Mouse (Mus musculus): Measurements from ENCODE around the gene Rab3a. TPM values are rescaled to one million over a fixed set of nuclear protein-coding genes. Genes with fewer than 3 reads are reported as not detected.

The Rab3a gene
- 10 to 100 TPM; 52.4 to 60.4 TPM for total RNA-seq (2021)
- long read RNA-seq, experiment 1, transcript Rab3a-201 (5 exons, 1,363 nt): major isoform, 10 of 25 reads
- long read RNA-seq, experiment 1, partial matches to known transcripts: 2 of 25 reads
- long read RNA-seq, experiment 1, other reads (novel, unspliced or antisense): 10 of 25 reads
- long read RNA-seq, experiment 2, transcript Rab3a-201 (5 exons, 1,363 nt): major isoform, 16 of 40 reads
- long read RNA-seq, experiment 2, partial matches to known transcripts: 11 of 40 reads
- long read RNA-seq, experiment 2, other reads (novel, unspliced or antisense): 13 of 40 reads

DNA sequence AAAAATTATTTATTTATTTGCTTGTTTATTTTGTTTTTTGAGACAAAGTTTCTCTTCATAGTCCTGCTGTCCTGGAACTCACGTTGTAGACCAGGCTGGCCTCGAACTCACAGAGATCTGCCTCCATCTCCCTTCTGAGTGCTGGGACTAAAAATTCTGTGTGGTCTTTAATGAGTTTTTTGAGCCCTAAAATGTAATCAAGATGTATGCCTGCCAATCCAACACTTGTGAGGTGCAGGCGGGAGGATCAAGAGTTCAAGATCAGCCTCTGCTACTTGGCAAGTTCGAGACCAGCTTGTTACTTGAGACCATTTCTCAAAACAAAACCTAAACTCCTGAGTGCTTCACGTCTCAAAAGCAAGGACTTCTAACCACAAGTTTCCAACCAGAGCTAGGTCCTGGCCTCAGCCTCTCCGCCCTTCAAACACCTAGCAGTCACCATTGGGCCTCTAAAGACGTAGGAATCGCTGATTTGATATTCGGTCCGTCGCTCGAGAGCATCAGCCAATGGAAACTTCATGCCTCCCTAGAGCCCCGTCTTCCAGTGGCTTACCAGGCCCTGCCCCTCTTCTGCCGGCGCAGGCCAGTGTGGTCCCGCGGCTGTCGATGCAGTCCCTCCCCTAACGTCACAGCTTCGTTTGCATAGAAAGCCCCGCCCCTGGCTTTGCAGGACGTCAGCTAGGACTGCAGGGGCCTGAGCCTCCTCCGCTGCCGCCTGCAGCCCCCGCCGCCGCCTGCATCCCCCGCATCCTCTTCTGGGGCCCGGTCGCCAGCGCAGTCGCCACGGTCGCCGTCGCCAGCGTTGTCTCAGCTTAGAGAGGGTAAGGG is at the start of gene Rab3a:
Gene Rab3a, plus strand, starts transcription at position 637 of the 828 bp plus-strand sequence.
- peak; percentile 83 to 86 for DNase-seq (ENCODE audit: low spot score in 2 of 2)

- no peak for DNase-seq (ENCODE audit: low spot score in 2 of 2)
Observed at GRCm38 (mm10) chr8:70708281-70708680, 46.2 kb upstream of the Rab3a start.

GRCm38 (mm10) chr8:70709794-70710193 is 44.7 kb upstream of the Rab3a start:
- no peak for DNase-seq (ENCODE audit: low spot score in 2 of 2)

DNA sequence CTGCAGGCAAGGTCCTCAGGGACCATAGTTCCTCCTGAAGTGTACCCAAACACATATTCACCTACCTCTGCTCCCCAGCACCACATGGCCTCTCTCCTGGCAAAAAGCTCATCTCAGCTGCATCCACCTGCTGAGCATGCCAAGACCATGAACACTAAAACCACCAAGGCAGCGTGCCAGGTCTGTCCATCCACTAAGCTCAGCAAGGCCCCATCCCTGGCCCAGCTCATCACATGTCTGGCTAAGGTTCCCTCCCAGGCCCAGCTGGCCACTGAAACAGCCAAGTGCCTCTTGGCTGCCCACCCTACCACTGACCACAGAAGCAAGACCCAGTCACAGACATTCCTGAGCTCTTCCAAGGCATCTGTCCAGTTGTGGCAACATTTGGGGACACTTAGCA is 44.2 kb upstream of the Rab3a start:
- no peak for DNase-seq (ENCODE audit: low spot score in 2 of 2)

GRCm38 (mm10) chr8:70711041-70711440 is 43.4 kb upstream of the Rab3a start:
- no peak for DNase-seq (ENCODE audit: low spot score in 2 of 2)

DNA sequence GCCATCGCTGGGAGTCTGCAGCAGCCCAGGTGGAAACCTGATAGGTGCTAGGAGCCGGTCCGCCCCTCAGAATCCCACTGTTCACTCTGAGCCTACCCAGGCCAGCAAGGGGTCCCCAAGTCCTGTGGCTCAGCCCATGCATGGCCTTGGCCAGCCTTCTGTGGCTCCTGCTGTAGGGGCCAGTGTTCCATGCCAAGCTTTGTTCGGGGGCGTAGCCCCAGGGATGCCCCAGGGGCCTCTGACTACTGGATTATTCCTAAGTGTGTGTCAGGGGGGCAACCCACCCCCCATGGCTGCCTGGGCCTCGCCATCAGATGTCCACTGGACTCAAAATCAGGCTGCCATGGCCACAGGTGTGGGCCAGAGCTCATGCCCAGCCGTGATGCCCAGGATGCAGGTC is 40.5 kb upstream of the Rab3a start:
- DNase-seq (ENCODE audit: low spot score in 2 of 2): no peak

GRCm38 (mm10) chr8:70715086-70715485 is 39.4 kb upstream of the Rab3a start:
- no peak for DNase-seq (ENCODE audit: low spot score in 2 of 2)

DNA sequence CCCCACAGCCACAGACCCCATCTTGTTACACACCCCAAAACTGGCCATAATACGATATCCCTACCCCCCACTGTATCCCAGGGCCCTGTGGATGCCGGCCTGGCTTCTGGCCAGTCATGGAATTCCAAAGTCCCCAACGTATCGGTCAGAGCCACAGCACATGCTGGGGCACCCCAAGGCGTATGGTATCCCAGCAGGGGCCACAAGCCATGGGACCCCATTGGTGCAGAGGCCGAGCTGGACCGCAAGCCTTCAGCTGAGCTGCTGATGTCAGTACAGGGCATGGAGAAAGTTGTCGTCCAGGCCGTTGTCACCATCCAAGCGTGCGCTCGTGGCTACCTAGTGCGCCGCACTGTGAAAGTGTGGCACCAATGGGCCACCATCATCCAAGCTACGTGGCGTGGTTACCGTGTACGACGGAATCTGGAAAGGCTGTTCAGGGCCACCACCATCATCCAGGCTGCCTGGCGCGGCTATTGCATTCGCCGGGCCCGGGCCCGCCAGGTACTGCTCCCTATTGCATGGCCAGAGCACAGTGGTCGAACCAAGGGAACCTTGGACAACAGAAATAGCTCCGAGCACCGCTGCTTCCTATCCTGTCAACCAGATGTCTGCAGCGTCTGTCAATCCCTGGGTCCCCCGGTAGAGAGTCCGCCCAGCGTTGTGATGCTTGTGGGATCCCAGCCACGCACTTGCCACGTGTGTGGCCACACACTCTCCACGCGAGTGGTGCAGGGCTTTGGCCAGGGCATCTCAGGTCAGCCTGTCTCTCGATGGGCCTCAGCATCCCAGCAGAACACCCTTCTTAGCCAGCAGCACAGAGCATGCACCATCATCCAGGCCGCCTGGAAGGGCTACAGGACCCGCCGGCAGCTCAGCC is 37.7 kb upstream of the Rab3a start:
- DNase-seq (ENCODE audit: low spot score in 2 of 2): no peak

GRCm38 (mm10) chr8:70718297-70718696 is 36.2 kb upstream of the Rab3a start, which contains the start of gene Gm3336:
Gm3336 (plus strand) TSS chr8:70718543.
- DNase-seq (ENCODE audit: low spot score in 2 of 2): peak; percentile 61 to 63

DNA sequence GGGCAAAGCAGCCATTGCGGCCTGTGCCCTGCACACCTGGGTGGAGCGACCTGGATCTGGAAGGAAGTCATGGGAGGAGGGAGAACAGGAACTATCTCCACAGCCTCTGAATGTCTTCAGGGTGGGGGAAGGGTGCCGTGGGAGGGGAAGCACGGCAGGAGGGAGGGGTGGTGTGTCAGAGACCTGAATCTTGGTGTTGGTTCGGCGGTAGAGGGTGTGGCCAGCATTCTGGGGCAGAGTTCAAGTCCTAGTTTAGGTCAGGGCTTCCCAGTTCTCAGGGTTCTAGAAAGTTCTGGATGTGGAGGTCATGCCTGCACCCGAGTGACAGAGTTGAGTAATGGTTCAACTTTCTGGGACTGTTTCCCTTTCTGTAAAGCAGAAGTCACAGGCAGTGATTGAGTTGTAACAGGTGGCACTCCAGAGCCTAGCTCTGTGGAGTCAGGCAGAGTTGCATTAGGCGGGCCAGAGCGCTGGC is 34.6 kb upstream of the Rab3a start:
- DNase-seq (ENCODE audit: low spot score in 2 of 2): no peak

GRCm38 (mm10) chr8:70720739-70721138 is 33.7 kb upstream of the Rab3a start:
- peak; percentile 75 to 87 for DNase-seq (ENCODE audit: low spot score in 2 of 2)

GRCm38 (mm10) chr8:70721601-70722000 is 32.9 kb upstream of the Rab3a start:
- DNase-seq (ENCODE audit: low spot score in 2 of 2): no peak

- no peak for DNase-seq (ENCODE audit: low spot score in 2 of 2)
Observed at GRCm38 (mm10) chr8:70723486-70724210, 30.8 kb upstream of the Rab3a start, which contains the start of gene Pde4c. Pde4c (plus strand) TSS chr8:70723720.

- no peak for DNase-seq (ENCODE audit: low spot score in 2 of 2)
Observed at GRCm38 (mm10) chr8:70724216-70724615, 30.3 kb upstream of the Rab3a start.

DNA sequence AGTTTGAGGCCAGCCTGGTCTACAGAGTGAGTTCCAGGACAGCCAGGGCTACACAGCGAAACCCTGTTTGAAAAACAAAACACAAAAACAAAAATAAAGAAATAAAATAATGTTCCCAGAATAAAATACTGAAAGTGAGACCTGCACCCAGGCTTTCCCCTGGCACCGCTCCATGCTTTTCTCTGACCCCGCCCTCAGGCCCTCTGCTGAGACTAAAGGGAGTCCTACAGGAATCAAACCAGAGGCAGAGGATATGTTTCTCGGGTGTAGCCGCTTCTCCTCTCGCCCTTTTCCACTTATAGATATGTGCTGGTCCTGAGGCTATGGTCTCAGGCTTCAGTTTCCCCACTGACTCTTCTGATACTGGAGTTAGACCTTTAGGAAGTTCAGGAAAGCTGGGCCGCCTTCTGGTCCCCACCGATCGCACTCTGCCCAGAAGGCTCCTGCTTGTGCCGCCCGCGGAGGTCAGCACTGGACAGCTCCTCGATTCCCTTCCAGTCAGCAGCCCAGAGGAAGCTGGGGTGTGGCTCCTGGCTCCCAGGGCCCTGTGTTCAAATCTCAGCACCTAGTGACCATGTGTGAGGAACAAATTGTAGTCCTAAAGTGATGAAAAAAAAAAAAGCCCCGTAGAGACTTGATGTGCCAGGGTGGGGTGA is 28.6 kb upstream of the Rab3a start:
- DNase-seq (ENCODE audit: low spot score in 2 of 2): no peak

DNA sequence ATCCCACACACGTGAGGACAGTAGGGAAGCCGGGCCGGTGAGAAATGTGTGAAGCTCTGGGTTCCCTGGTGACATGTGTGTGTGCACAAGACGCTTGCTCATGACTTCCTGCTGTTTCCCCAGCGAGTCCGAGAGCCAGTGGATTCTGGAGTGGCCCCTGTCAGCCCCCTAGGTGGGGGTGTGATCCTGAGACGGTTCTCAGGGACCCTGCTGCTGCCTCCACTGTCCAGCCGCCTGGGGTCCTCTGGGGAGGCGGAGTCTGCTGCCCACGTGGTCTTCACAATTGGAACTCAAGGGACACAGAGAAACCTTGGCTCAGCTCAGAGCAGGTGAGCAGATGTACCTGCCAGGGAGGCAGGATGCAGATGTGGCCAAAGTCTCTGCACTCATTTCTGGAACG is 27.8 kb upstream of the Rab3a start:
- DNase-seq (ENCODE audit: low spot score in 2 of 2): no peak

DNA sequence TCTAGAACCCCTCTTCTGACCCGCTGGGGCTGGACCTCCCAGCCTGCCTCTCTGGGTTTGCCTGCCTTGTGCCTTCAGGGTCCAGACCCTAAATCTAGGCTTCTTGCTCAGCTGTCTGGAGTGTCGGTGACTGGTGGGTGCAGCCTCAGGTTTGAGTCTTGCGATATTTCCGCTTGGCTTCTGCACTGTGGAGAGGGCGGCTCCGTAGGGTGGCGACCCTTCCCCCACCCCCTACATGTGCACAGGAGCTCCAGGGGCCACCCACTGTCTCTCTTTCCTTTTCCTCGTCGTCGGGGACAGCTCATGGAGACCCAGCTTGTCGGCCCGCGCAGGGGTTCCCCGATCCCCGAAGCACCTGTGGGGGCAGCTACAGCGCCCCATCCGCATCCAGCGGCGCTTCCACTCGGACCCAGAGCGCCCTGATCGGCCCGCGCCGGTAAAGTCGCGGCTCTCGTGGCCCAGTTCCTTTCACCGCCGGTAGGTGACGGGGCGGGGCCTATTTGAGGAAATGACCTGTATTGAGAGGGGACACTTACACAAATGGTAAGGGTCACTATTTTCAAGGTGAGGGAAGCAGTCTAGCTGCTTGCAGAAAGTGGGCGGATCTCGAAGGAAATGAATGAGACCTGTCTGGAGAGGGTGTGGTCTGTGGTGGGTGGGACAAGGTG is 24.5 kb upstream of the Rab3a start:
- no peak for DNase-seq (ENCODE audit: low spot score in 2 of 2)

DNA sequence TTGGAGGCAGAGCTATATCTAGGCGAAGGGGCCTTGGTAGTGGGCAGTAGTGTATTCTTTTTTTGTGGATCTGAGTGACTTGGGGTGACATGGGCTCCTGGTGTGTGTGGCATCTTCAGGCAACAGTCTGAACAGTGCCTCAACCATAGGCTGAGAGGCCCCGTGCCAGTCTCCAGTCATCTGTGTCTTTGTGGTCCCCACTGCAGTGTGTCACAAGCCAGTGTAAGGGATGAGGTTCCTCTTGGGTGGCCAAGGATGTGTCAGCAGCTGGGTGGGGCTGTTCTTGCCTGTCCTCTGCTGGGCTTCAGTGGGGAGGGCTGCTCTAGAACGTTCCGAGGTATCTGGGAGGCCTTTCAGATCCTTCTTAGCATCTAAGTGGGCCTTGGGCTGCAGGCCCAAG is 23.5 kb upstream of the Rab3a start:
- no peak for DNase-seq (ENCODE audit: low spot score in 2 of 2)

DNA sequence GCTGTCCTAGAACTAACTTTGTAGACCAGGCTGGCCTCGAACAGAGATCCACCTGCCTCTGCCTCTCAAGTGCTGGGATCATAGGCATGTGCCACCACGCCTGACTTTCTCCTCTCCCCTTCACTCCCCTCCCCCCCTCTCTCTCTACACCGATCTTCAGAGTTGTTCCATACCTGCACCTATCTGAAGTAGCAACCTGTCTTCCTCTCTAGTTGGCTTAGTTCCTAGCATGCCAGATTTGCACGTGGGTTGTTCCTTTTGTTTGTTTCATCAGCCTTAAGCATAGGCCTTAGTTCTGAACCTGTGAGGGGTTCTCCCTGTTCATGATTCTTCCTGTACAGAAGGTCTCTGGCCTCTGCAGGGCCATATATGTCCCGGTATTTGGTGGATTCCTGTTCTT is 16.8 kb upstream of the Rab3a start:
- DNase-seq (ENCODE audit: low spot score in 2 of 2): no peak
